Mouse (Mus musculus) forebrain, embryonic 15.5 days (tissue): ENCODE data around the gene Mup21. TPM values are rescaled to one million over a fixed set of nuclear protein-coding genes. Genes with fewer than 3 reads are reported as not detected.
"Not testable (repeated sequence)": the region's sequence is repeated elsewhere in the genome, so short reads cannot be mapped to it uniquely, and the experiment has no call there.

Source experiments
- ATAC-seq: fragments of 200-750 bp; cut with Nextera tagmentation; replicated peaks from 2 replicates; pipeline ENCODE4 v1.8.0; 2017; ENCODE audit warnings: mild to moderate bottlenecking, moderate TSS enrichment, moderate library complexity
- H3K27ac ChIP-seq: fragments of 300-500 bp; sonication (generic); replicated peaks from 2 replicates; pipeline ENCODE4 v1.5.1; 2015; ENCODE audit warnings: mild to moderate bottlenecking, inconsistent platforms
- H3K27me3 ChIP-seq: fragments of 300-500 bp; sonication (generic); 2 replicates; pipeline ENCODE4 v1.6.1; 2015; ENCODE audit warnings: inconsistent platforms
- H3K36me3 ChIP-seq: fragments of 300-500 bp; sonication (generic); 2 replicates; pipeline ENCODE4 v1.6.1; 2015; ENCODE audit warnings: mild to moderate bottlenecking, inconsistent platforms
- H3K4me1 ChIP-seq: fragments of 300-500 bp; sonication (generic); 2 replicates; pipeline ENCODE4 v1.6.1; 2015; ENCODE audit warnings: inconsistent platforms
- H3K4me2 ChIP-seq: fragments of 300-500 bp; sonication (generic); replicated peaks from 2 replicates; pipeline ENCODE4 v1.6.1; 2015; ENCODE audit warnings: mild to moderate bottlenecking, inconsistent platforms
- H3K4me3 ChIP-seq: fragments of 300-500 bp; sonication (generic); 2 replicates; pipeline ENCODE4 v1.5.1; 2015; ENCODE audit warnings: mild to moderate bottlenecking, inconsistent platforms
- H3K9ac ChIP-seq: fragments of 300-500 bp; sonication (generic); replicated peaks from 2 replicates; pipeline ENCODE4 v1.6.1; 2015; ENCODE audit warnings: mild to moderate bottlenecking, inconsistent platforms
- H3K9me3 ChIP-seq: fragments of 300-500 bp; sonication (generic); 2 replicates; pipeline ENCODE4 v1.6.1; 2016; ENCODE audit warnings: inconsistent platforms
- WGBS: fragments of 180-500 bp; shearing (Covaris S2); methylation state at CpG from one replicate; pipeline ENCODE4 v1.1.7; 2015; ENCODE audit warnings: mixed read lengths; 5-methylcytosine and 5-hydroxymethylcytosine counted together
- polyA plus RNA-seq: library from polyadenylated mRNA; unstranded; fragments of >200 nt; fragmentation: Nextera tagmentation; extraction: Ambion mirVana; gene quantifications from 2 replicates; pipeline ENCODE4 v1.2.1, GENCODE M21; 2015

Mup21 gene
- polyA plus RNA-seq = not detected in 2 replicates

DNA sequence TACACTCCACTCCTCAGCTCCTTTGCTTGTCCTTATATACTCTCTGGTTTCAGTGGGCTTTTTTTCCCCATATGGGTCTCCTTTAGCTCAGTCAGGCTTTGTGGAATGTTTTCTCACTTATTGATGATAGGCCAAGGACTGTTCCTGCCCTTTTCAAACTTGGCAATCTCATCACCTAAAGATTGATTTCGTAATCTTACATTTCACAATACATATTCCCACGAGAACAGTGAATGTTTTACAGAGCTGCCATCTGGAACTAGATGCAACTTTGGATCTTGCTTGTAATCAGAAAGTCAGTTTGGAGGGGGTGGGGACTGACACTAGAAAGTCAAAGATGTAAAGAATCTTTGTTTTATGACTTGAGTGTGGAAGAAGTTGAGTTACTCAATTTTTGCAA, at the start of gene Mup21:
Gene Mup21 (minus strand): TSS at position 53 of the 400 bp plus-strand sequence.
- no peak within 1 kb of the TSS for H3K9ac ChIP-seq
- no peak for ATAC-seq
- H3K36me3 ChIP-seq = no peaks in the 10 kb centered on the region
- no peak within 1 kb of the TSS for H3K4me2 ChIP-seq
- no peaks in the 10 kb centered on the region for H3K9me3 ChIP-seq
- no peak within 1 kb of the TSS for H3K4me3 ChIP-seq
- H3K27me3 ChIP-seq = no peaks in the 10 kb centered on the region
- no peaks in the 10 kb centered on the region for H3K4me1 ChIP-seq
- H3K27ac ChIP-seq = no peak within 1 kb of the TSS
- 84% methylated on average over 2 of the region's 2 CpGs for WGBS

DNA sequence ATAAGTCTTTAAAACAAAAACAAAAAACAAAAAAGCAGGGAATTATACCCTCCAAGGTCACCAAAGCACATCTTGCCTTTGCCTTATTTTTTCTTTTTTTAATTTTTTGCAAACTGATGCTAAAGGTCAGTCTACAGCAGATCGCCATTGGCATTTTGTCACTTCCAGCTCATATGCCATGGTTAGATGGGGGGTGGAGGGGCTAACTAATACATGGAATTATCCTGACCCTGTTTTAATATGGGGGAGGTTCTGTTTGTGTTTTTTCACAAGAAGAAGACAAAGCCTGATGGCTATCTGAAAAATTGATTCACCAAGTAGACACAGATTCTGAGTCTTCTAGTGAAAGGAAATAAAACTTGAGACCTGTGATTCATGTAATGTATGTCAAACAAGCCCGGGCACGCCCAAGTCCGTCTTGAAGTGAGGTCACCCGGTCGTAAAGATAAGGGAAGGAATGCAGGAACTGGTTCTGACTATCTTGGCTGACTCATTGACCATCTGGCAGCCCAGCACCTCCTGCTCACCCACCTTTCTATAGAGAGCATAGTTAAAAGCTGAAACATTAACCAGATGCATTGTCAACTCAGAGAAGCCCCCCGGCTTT, 49.4 kb upstream of the Mup21 start:
- H3K4me2 ChIP-seq = no peak overlapping the region
- H3K27me3 ChIP-seq = no peaks in the 10 kb centered on the region
- H3K9me3 ChIP-seq = peaks cover 17% of the 10 kb centered on the region; the same call in 1 of the 2 replicates
- H3K4me3 ChIP-seq = no peak overlapping the region
- no peak overlapping the region for H3K9ac ChIP-seq
- H3K4me1 ChIP-seq = no peaks in the 10 kb centered on the region
- H3K27ac ChIP-seq = no peak overlapping the region
- ATAC-seq = no peak
- H3K36me3 ChIP-seq = peaks cover 92% of the 10 kb centered on the region
- 94% methylated on average over 7 of the region's 7 CpGs for WGBS

DNA sequence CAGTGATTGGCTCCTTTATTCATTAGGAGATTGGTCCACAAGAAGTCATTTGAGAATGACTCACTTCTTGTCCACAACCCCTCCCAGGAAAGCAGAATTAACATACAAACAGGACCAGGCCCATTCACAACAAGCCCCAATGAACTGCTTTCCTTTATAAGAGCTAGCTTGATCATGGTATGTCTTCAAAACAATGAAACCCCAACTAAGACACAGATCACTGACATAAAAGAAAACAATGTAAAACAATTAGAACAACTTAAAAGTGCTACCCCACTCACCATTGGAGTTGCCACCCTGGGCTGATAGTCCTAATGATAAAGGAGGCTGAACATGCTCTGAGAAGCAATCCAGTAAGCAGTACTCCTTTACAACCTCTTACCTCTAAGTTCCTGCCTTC, 38.1 kb upstream of the Mup21 start:
- H3K4me1 ChIP-seq = no peaks in the 10 kb centered on the region
- no peak overlapping the region for H3K4me2 ChIP-seq
- no peak overlapping the region for H3K9ac ChIP-seq
- no peaks in the 10 kb centered on the region for H3K27me3 ChIP-seq
- no peak for ATAC-seq
- H3K27ac ChIP-seq = no peak overlapping the region
- H3K4me3 ChIP-seq = no peak overlapping the region
- peaks cover 63% of the 10 kb centered on the region for H3K36me3 ChIP-seq
- H3K9me3 ChIP-seq = peaks cover 49% of the 10 kb centered on the region

DNA sequence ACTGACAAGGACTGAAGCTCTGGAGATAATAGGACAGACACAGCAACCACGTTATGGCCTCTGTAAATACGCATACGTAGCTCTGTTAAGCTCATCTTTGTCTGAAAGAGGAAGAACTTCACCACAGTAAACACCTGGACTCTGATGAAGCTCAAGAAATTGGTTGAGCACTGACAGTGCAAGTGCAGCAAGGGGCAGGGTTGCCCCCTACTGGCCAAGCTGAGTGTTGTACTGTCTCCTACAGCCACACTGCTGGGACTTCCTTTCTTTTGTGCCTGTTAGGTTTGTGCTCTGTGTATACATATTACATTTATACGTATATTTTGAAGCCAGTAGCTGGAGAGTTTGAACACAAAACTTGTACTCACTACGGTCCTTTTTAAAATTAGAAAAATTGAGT, 26.6 kb upstream of the Mup21 start:
- Histone ChIP-seq H3K4me3 (no peak overlapping the region), H3K27ac (no peak overlapping the region), H3K4me2 (no peak overlapping the region), H3K9ac (no peak overlapping the region), H3K36me3 (no peaks in the 10 kb centered on the region), H3K4me1 (no peaks in the 10 kb centered on the region), H3K27me3 (no peaks in the 10 kb centered on the region), H3K9me3 (no peaks in the 10 kb centered on the region)
- no peak for ATAC-seq
- 47% methylated on average over 5 of the region's 5 CpGs for WGBS

DNA sequence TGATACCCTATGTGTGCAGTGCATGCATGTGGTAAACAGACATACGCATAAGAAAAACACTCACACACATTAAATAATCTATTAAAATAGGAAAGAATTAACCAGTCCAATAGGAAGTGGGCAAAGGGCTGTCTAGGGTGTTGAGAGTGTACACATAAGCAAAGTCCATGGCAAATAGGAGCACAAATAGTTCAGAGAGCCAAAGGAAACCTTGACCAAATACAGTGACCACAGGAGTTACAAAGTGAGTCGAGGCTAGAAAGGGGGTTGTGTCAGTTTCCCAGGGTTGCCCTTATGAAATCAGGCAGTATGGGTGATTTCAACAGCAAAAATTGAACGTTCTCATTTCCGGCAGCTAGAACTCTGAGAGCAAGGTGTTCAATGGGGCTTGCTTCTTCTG, 23.8 kb upstream of the Mup21 start:
- Histone ChIP-seq H3K4me2 (no peak overlapping the region), H3K36me3 (no peaks in the 10 kb centered on the region), H3K27me3 (no peaks in the 10 kb centered on the region), H3K9me3 (no peaks in the 10 kb centered on the region), H3K27ac (no peak overlapping the region), H3K4me3 (no peak overlapping the region), H3K9ac (no peak overlapping the region), H3K4me1 (no peaks in the 10 kb centered on the region)
- ATAC-seq = no peak
- WGBS = 87% methylated on average over 4 of the region's 4 CpGs

DNA sequence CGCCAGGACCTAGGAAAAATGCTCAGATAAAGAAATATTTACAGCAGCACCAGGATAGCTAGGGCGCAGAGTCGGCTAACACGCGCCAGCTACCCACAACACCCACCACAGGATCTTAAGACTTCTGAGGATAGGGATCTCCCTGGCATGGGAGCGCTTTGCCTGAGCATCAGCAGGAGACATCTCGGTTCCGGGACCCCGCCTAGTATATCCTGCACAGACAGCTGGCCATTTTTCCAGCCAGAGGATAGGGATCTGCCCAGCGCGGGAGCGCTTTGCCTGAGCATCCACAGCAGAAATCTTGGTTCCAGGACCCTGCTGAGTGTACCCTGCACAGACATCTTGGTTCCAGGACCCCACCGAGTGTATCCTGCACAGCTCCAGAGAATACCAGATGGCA, 17.0 kb upstream of the Mup21 start:
- not testable (repeated sequence) for H3K36me3 ChIP-seq, ATAC-seq, H3K4me1 ChIP-seq, H3K9me3 ChIP-seq, H3K27me3 ChIP-seq, H3K27ac ChIP-seq, H3K4me2 ChIP-seq, H3K9ac ChIP-seq, H3K4me3 ChIP-seq
- 94% methylated on average over 13 of the region's 13 CpGs for WGBS

DNA sequence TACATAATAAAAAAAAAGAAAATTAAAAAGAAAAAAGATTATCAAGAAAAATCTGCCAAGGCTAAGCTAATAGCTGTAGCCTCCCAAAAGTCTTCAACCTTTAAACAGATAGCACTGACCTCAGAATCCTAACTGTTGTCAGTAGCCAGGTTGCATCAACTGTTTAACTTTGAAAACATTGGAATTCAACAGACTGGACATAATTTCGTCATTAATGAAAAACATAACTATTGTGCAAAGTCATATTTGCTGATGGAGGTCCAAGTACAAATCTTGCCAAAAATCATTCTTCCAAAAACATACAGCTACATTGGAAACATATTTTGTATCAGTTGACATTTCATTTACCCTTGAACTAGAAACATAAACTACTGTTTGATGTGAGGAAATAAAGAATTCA, 7.7 kb upstream of the Mup21 start:
- Histone ChIP-seq H3K9me3 (no peaks in the 10 kb centered on the region), H3K27ac (no peak overlapping the region), H3K4me1 (no peaks in the 10 kb centered on the region), H3K36me3 (no peaks in the 10 kb centered on the region), H3K4me2 (no peak overlapping the region), H3K27me3 (no peaks in the 10 kb centered on the region), H3K4me3 (no peak overlapping the region), H3K9ac (no peak overlapping the region)
- WGBS = 76% methylated on average over 1 of the region's 1 CpGs
- no peak for ATAC-seq

DNA sequence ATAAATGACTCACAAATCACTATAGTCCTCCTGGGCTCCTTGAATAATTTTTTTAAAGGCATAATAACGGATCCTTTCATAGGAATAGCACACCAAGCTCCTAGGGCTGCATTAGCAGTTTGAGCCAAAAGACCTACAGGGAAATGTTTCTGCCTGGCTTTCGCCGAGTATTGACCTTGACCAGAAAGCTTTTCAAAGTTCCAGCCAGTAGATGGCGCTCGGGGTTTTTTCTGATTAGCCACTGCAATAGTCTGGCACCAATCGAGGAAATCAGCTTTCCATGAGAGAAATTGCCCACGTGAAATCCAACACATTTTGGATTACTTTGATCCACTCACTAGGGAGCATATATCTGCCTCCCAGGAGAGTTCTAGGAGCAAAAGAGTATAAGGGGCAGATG, 17.0 kb downstream of the Mup21 start:
- no peak overlapping the region for H3K4me2 ChIP-seq
- no peak for ATAC-seq
- no peaks in the 10 kb centered on the region for H3K4me1 ChIP-seq
- 0 out of 2 replicates have a peak, but pooled peaks cover 10% of the 10 kb centered on the region for H3K9me3 ChIP-seq
- H3K27ac ChIP-seq = no peak overlapping the region
- H3K4me3 ChIP-seq = no peak overlapping the region
- 72% methylated on average over 7 of the region's 7 CpGs for WGBS
- no peak overlapping the region for H3K9ac ChIP-seq
- H3K36me3 ChIP-seq = no peaks in the 10 kb centered on the region
- H3K27me3 ChIP-seq = no peaks in the 10 kb centered on the region

DNA sequence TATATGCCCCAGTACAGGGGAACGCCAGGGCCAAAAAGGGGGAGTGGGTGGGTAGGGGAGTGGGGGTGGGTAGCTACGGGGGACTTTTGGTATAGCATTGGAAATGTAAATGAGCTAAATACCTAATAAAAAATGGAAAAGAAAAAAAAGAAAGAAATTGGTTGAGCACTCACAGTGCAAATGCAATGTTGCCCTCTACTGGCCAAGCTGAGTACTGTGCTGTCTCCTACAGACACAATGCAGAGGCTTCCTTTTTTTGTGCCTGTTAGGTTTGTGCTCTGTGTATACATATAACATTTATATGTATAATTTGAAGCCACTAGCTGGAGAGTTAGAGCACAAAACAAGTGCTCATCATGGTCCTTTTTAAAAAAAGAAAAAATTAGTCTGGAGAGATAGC, 47.3 kb downstream of the Mup21 start:
- H3K27ac ChIP-seq, H3K9ac ChIP-seq, H3K36me3 ChIP-seq, H3K4me2 ChIP-seq, H3K9me3 ChIP-seq, H3K4me3 ChIP-seq, H3K27me3 ChIP-seq, H3K4me1 ChIP-seq, ATAC-seq: not testable (repeated sequence)
- 68% methylated on average over 2 of the region's 2 CpGs for WGBS

Other genes starting within 250 kb of the Mup21 start
- not detected in 2 replicates for gene Mup20, start 96.7 kb downstream of the Mup21 start, polyA plus RNA-seq
- gene Mup3, start 63.5 kb downstream of the Mup21 start, polyA plus RNA-seq = not detected in 2 replicates
- gene Zfp37, start 80.2 kb upstream of the Mup21 start, polyA plus RNA-seq = 20.4 TPM in 2 replicates
- gene Slc31a2, start 111.7 kb upstream of the Mup21 start, polyA plus RNA-seq = 11.1 and 11.8 TPM in 2 replicates
- gene Fkbp15, start 209.7 kb upstream of the Mup21 start, polyA plus RNA-seq = 22.8 and 23.6 TPM in 2 replicates
- 39.2 and 40.4 TPM in 2 replicates for gene Slc31a1, start 209.9 kb upstream of the Mup21 start, polyA plus RNA-seq